Mouse (Mus musculus) lung, adult 2 months (tissue): ENCODE measurements around the gene Ttll3.

ENCODE experiments used
- CTCF ChIP-seq: fragments of 200-500 bp; IDR thresholded peaks from 2 replicates; pipeline ENCODE4 v1.5.1; 2011; ENCODE audit warnings: mild to moderate bottlenecking, low read length, control low read depth; ENCODE audit not compliant: insufficient read depth
- POLR2A ChIP-seq: fragments of 200-500 bp; IDR thresholded peaks from 2 replicates; pipeline ENCODE4 v1.6.1; 2011; ENCODE audit warnings: low read depth, mild to moderate bottlenecking, control low read depth, low read length, borderline replicate concordance; ENCODE audit errors: extremely low read depth

DNA sequence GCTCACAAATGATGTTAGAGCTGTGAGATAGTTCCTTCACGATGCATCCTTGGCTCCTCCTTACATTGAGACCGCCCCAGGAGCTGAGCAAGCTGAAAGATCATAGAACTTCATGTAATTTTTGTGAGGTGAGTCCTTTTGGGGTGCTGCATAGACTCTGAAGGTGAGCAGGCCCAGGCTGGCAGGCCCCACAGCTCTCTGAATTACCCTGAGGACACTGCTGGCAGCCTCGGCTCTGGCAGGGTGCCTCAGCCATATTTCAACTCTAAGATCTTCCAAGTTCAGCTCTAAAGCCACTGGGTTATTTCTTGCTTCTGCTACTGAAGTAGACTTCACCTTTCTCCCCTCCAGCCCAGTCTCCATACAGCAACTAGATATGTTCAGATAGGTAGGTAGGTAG, 51.6 kb downstream of the Ttll3 start:
- TF ChIP-seq CTCF (no peak), POLR2A (no peak)
